Mouse (Mus musculus) megakaryocyte, adult 5-6 weeks (primary cell): ENCODE measurements around the gene Epha7. TPM values are rescaled to one million over a fixed set of nuclear protein-coding genes. Genes with fewer than 3 reads are reported as not detected.

Experiments
- ATAC-seq: 2 replicates; pipeline ENCODE4 v1.8.0; 2016; ENCODE audit warnings: mild to moderate bottlenecking, inconsistent platforms; ENCODE audit not compliant: poor library complexity, severe bottlenecking
- total RNA-seq, 2 experiments: library from RNA; stranded (forward) in 1 of 2; stranded (reverse) in 1 of 2; fragments of 153-499, 151-499 nt in 1 of 2; fragments of 221-1000, 200-1000 nt in 1 of 2; gene quantifications; 2 replicates each; pipeline versions ENCODE4 v1.2.3 to v1.2.4; 2015 to 2017

Gene Epha7
- total RNA-seq, 2 experiments from 2014 or later: 0.42 to 0.70 TPM

DNA sequence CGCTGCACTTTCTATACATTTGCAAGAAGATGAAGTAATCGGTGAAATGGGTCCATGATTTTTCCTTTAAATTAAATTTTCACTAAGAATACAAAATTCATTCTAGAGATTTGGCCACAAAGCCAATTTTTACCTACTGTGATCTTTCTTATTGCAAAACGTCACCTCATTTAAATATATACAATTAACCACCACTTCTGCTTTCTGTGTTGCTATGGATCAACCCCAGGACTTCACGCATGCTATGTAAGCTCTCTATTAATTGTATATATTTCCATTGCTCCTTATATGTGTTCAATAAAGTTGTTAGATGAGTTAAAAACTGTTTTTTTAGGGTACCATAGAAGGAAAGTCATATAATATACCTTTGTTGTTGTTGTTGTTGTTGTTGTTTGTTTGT is 86.4 kb downstream of the Epha7 start:
- ATAC-seq: peak; percentile 74

DNA sequence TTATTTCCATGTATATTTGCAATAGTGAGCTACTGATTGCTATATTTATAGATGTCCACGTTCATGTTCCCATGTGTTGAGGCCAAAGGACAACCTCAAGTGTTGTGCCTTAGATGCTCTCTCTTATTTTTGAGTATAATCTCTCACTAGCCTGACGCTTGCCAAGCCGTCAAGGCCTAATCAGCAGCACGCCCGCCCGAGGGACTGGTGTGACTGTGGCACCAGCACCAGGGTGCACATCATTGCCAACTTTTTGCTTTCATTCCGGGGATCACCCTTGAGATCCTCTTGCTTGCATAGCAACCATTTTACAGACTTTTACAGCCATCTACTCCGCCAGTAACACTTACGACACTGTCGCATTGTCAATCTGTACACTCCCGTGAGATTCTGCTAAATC is 86.9 kb downstream of the Epha7 start:
- ATAC-seq: no peak

DNA sequence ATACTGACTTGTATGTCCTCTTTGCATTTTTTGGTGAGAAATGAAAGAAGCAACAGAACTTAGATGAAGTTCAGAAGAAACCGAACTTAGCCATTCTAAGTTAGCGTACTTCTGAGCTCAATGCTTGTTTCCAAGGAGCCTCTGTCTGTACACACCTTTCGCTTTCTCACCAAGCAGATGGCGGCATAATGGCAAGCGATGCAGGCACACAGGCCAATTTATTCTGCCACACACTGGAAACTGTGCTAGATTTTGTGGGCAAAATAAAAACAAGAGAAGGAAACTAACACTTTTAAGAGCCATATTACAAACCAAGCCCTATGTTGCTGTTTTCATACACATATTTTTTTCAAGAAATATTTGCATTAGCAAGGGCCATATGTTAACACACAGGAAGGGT is 88.6 kb downstream of the Epha7 start:
- no peak for ATAC-seq

DNA sequence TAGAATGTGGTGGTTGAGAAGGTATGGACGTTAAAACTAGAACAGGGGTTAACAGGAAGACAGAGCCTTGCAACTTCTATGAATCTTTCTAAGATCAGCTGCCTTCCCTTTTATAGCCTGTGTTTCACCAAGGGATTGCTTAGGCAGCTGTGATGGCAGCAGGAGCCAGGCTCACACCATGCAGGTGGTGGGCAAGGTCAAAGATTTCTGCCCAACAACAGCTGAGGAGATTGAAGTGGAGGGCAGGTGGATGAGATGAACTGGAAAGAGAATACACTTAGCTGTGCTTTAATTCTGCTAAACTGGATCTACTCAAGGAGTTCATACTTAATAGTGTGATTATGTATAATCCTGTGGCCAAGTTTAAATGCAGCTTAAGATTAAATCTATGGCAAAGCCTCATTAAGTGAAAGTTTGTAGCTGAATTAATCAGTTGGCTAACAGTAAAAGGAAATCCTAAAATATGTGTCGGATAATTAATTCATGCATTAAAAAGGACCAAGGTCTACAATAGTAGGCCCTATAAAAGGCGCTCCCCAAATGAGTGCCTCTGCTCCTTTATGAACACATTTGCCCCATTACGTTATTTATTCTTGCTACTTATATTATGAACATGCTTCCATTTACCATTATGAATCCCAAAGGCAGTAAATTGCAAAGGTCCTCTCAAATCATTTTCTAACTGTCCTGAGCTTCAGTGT is 89.2 kb downstream of the Epha7 start:
- no peak for ATAC-seq

DNA sequence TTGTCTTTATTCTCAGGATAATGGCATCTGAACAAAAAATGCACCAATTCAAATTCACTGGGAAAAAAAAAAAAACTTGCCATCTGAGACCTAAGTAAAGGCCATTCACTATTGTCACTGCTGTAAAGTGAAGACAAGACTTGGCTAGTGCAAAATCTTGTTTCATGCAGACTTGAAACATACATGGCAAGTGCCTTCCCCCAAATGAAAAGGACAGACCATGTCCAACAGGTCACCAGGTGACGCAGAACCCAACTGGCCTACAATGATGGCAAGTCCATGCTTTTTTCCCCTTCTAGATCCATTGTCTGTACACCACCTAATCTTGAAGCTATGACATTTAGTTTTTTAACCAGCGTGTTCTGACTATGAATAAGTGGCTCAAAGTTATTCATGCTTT is 94.1 kb downstream of the Epha7 start:
- no peak for ATAC-seq

DNA sequence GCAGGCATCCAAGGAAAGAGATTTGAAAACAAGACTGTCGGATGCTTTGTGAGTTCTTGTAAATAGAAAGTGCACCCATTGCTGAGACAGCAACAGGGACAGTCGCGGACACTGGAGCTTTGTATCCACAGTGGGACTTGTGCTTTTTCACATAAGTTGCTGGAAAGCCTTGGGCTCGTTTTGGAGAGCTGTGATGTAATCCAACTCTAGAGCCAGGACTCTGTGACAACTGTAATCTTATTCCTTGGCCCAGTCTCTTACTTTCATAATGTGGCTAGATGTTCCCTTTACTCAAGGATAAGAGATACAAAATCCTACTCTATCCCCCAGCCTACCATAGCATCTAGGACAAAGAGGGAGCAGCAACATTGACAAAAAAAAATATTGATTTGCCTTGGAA is 97.2 kb downstream of the Epha7 start:
- ATAC-seq: no peak

DNA sequence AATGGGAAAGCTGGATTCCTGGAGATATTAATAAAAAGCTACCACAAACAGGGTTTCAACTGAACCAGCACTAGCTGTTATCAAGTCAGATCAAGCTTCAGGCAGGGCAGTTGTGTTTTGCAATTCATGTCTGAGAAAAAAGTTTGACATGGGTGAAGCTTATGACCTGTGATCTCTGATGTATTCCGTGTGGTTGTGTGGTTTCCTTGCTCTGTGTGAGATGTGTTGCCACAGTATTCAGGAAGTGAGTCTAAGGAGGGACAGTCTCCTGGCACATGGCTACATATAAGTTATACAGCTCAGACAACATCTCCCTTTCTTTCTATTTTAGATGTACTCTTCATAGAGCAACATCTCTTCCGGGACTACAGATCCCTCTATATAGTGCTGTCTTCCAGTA is 99.1 kb downstream of the Epha7 start:
- ATAC-seq: peak; percentile 96

DNA sequence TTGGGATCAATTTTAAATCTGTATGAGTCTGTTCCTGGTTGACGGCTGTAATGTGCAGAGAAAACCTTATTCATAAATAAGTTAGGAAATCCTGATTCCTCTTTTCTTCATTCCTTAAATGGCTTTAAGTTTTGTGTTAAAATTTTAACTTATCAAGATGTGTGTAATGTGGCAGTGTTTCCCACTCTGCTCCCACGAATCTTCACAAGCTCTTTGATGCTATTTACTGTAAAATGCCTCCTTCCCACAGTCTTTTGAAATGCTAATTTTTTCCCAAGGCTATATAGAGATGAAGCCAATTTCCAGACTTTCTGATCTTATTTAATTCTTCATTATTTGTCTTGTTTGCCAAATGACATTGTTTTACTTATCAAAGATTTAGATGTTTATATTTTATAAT is 100.7 kb downstream of the Epha7 start:
- ATAC-seq: no peak

DNA sequence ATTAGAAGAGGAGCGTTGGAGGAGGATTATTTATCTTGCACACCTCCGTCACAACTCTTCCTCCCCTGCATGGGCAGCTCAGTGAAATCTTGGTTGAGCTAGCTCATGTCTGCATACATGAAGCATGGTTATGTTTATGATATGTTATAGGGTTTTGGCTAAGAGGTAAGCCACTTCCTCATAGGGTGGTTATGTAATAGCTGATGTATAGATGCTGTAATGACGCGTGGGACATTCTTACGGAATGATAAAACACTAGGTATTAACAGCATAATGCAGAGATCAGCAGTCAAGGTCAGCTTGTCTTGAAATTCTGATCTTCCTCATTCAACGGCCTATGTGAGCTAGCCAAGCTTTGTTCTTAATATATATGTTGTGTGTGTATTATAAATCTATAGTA is 107.7 kb downstream of the Epha7 start:
- ATAC-seq: peak; percentile 84

DNA sequence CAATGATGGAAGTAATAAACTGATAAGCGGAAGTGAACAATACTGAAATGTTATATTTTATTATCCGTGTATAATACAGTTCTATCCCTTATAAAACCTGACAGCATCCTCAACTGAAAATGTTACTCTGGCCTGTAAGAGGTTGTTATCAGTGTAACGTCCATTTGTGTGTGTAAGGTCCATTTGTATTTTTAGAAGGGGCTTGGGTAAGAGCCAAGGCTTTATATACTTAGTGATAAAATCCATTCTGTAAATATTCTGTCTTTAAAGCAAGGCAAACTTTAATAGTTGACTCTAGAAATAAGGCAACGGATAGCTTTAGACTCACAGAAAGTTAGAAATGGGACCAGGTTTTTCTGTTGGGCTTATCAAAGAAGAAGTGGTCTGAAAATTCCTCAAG is 113.1 kb downstream of the Epha7 start:
- ATAC-seq: no peak

DNA sequence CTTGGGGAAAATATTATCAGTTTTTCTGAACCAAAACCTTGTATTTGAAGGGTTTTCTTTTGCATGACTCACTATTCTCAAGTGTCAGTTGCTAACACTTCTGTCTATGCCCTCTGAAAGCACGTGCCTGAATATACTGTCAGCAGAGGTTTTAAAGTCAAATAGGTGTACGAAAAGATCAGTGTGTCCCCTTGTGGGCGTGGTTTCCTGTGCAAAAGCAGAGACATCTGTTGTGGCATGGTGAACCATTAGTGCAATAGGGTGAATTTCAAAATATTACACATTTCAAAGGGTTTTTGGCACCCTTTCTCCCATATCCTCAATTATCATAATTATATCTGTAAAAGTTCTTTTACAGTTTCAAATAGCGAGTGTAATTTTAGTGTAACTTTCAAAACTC is 120.5 kb downstream of the Epha7 start:
- ATAC-seq: 0 out of 2 replicates have a peak, but pooled peaks have one; percentile 24

DNA sequence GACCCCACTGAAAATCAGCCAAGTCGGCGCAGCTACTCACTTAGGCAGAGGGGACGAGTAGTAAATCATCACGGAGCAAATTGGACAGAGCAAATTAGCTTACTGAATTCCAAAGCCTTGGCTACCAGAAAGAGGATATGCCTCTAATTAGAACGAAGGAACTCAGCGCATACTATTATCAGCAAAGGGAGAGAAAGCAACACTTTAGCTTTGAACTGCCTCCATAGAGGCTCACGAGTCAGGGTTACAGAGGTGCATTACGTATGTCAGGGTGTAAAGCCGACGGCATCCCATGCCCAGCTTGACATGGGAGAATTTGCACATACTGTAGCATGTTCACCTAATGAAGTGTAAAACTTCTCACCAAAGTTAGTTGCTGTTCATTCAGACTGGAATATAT is 121.9 kb downstream of the Epha7 start:
- no peak for ATAC-seq

DNA sequence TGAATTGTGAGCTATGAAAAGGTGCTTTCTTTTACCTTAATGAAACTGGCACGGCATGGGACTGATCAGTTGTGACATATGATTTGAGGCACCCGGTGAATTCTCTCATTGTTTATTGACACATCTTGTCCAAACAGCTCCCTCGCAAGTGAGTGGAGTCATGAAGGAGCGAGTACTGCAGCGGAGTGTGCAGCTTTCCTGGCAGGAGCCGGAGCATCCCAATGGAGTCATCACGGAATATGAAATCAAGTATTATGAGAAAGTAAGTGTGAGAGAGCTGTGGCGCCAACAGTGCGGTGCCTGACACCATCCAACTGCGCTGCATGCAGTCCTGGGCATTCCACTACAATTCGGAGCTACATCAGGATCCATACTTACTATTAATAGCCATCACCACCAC is 122.6 kb downstream of the Epha7 start:
- ATAC-seq: no peak

DNA sequence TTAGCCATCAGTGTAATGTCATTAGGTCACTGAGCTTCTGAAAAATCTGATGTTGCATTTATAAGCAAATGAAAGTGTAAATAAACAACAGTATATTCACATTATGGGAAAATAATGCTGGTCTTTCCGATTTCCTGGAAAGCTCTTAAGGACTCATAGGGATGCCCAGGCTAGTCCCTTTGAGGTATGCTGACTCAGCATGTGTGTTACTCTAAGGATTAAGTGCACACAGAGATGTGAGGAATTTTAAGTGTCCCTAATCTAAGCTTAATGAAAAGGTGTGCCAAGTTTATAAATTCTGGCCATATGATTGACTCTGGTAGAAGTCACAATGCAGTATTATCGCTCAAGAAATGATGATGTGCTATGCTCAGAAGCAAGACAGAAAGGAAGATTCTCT is 127.8 kb downstream of the Epha7 start:
- no peak for ATAC-seq

DNA sequence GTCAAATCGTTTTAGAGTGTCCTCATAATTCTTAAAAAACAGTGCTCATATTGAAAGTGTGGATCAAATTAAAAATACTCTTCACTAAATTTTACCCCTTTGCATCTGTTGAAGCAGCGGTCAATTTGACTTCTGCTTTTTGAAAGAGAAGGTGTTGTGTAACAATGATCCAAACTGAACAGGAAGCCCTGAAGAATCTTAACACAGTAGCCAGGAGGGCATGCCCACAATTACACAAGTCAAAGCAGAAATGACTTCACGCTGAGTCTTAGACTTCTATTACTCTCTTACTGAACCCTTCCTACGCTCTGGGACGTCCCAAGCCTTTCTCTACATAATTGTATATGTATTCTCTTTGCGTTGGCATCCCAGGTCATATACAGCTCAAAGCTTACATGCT is 131.3 kb downstream of the Epha7 start:
- ATAC-seq: peak; percentile 95

DNA sequence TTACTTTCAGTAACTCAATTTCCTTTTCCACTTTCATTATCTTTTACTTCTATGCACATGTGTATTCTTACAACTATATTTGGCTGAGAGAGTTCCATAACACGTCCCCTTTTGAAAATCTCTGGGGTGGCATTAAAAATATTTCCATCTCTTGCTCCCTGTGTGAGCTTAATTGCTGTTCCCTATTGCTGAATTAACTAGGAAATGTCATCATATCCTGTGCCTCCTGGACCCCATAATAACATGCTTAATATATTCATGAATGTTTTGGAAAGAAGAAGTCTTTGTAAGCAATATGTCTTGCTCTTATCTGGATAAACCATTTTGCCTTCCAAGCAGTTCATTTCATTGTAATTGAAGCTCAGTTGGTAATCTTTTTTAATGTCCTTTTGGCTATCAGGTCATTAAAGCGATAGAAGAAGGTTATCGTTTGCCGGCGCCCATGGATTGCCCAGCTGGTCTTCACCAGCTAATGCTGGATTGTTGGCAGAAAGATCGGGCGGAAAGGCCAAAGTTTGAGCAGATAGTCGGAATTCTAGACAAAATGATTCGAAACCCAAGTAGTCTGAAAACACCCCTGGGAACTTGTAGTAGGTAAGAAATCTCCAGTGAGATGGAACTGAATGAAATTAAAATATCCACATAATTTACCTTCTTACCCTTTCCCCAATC is 148.1 kb downstream of the Epha7 start:
- no peak for ATAC-seq

DNA sequence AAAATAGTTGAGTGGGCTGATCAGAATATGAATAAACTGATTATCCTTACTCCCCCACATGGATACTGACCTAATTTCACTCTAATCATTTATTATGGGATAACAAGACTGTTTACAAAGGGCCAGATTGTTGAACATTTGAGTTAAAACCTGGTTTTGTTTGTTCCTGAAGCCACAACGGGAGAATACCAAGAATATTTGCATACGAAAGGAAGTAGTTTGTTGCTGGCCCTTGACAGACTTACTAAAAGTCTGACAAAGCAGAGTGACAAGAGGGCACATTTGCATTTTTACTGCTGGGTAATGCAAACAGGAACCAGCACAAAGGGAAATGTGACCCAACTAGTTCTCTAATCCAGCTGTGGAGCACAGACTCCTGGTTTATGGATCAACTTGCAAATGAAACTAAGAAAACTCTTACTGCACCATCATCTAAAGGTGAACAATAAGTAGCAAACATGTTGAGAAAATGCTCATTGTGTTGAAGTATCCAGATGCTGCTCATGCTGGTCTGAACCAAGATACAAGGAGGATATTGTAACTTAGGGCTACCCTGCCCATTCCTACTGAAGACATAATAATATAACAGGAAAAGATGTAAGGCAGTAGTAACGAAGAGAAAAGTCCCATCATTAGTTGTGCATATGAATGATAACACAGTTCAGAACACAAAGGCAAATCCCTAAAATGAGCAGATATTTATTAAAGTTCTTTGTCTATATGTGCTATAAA is 154.8 kb downstream of the Epha7 start:
- peak; percentile 49; the same call in 1 of the 2 replicates for ATAC-seq

DNA sequence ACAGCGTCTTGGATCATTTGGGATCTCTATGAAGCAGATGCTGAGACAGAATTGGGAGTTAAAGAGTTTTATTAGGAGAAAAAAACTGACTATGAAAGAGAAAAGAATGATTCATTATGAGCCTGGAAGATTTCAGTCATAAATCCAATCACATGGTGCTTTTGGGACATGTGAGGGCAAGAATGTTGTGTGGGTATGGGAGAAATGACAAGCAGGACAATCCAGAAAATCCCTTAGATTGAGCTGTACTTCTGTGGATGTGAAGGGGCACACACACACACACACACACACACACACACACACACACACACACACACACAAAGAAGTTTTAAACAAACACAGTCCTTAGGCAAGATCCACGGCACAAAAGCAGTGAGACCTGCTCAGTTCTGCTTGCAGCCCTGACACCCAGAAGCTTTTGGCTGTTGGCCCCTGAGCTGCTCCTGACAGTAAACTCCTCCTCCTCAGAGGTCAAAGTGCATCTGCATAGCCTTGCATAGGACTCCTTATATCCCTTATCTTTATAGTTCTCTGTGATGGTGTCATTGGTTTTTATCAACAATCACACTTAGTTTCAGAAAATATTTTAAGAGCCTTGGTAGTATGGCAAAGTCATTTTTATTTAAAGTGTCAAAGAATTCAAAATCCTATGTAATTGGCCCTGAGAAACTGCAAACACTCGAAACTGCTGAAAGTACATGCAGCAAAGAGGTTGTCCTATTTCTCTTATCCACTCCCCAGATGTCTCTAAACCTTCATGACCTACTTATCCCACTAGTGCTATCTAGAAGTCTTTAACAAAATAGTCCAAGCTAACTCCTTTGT is 185.7 kb downstream of the Epha7 start:
- no peak for ATAC-seq

DNA sequence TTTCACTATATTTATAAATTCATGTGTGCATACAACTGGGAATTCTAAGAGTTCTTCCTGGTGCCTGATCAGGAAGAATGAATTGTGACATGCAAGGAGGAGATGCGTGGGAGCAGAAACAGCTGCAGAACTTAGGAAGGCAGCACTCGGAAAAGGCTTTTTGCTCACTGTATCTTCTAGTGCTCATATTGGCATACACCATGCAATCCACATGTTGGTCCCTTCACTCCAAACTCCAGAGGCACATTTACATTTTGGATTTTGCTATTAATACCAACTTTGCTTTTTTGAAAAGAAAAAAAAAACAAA is 186.3 kb downstream of the Epha7 start:
- ATAC-seq: no peak

DNA sequence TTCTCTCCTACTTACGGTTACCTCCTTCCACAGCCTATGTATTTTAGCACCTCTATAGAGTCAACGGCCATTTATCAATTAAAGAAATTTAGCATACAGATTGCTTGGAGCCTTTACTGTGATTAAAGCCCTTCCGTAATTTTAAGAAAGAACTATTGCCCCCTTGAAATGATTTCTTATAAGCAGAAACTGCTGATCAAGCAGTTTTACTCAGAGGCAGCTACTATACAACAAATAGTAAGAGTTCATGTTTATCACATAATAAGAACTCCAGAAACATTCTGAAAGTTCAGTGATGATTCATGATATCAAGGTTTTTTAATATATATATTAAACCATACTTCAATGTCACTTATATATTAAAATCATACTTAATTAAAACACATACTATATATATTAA is 197.4 kb downstream of the Epha7 start:
- ATAC-seq: no peak
